Mouse (Mus musculus) liver, embryonic 11.5 days (tissue): Measurements from ENCODE around the gene Atp6v0a1. TPM values are rescaled to one million over a fixed set of nuclear protein-coding genes. Genes with fewer than 3 reads are reported as not detected.

Source experiments
- microRNA-seq: library from miRNA; unstranded; fragments of <30 nt; microRNA quantifications from one replicate; pipeline ENCODE4, GENCODE M21; 2017; ENCODE audit warnings: borderline number of aligned reads
- polyA plus RNA-seq: library from polyadenylated mRNA; unstranded; fragments of >200 nt; fragmentation: Nextera tagmentation; extraction: Ambion mirVana; gene quantifications from 2 replicates; pipeline ENCODE4 v1.2.1, GENCODE M21; 2014

Gene Atp6v0a1
- polyA plus RNA-seq, 1 experiment from 2014 or later, result 60.0 TPM

Small RNAs within 50 kb of the gene (microRNA-seq; reads per million reads assigned to microRNA genes)
- 2.1 reads per million for gene Mir6928

Other genes with a start within 250 kb of the Atp6v0a1 start
- gene Kcnh4, start 249.5 kb upstream of the Atp6v0a1 start, polyA plus RNA-seq, result not detected in 2 replicates
- gene Hcrt, start 246.5 kb upstream of the Atp6v0a1 start, polyA plus RNA-seq, result not detected in 2 replicates
- 3.1 and 3.8 TPM in 2 replicates for gene Ghdc, start 238.5 kb upstream of the Atp6v0a1 start, polyA plus RNA-seq
- 46.0 and 50.1 TPM in 2 replicates for gene Stat5b, start 158.7 kb upstream of the Atp6v0a1 start, polyA plus RNA-seq
- gene Stat5a, start 150.1 kb upstream of the Atp6v0a1 start, polyA plus RNA-seq, result 26.3 and 27.8 TPM in 2 replicates
- gene Stat3, start 69.9 kb upstream of the Atp6v0a1 start, polyA plus RNA-seq, result 52.9 and 57.3 TPM in 2 replicates
- gene Cavin1, start 38.6 kb upstream of the Atp6v0a1 start, polyA plus RNA-seq, result 22.6 and 23.3 TPM in 2 replicates
- 7.7 and 8.0 TPM in 2 replicates for gene Naglu, start 60.6 kb downstream of the Atp6v0a1 start, polyA plus RNA-seq
- 0.12 and 0.27 TPM in 2 replicates for gene Hsd17b1, start 69.0 kb downstream of the Atp6v0a1 start, polyA plus RNA-seq
- gene Coasy, start 73.1 kb downstream of the Atp6v0a1 start, polyA plus RNA-seq, result 43.3 and 45.8 TPM in 2 replicates
- 45.3 and 45.6 TPM in 2 replicates for gene Mlx, start 77.8 kb downstream of the Atp6v0a1 start, polyA plus RNA-seq
- 40.7 and 42.8 TPM in 2 replicates for gene Psmc3ip, start 86.0 kb downstream of the Atp6v0a1 start, polyA plus RNA-seq
- 11.5 and 12.2 TPM in 2 replicates for gene Retreg3, start 110.4 kb downstream of the Atp6v0a1 start, polyA plus RNA-seq
- gene Tubg1, start 110.5 kb downstream of the Atp6v0a1 start, polyA plus RNA-seq, result 82.3 and 85.3 TPM in 2 replicates
- gene Tubg2, start 146.5 kb downstream of the Atp6v0a1 start, polyA plus RNA-seq, result 1.3 and 1.8 TPM in 2 replicates
- gene Cntnap1, start 161.1 kb downstream of the Atp6v0a1 start, polyA plus RNA-seq, result 0.34 and 0.40 TPM in 2 replicates
- gene Plekhh3, start 161.9 kb downstream of the Atp6v0a1 start, polyA plus RNA-seq, result 3.4 and 3.8 TPM in 2 replicates
- gene Ccr10, start 166.0 kb downstream of the Atp6v0a1 start, polyA plus RNA-seq, result 0.10 TPM in 1 of 2 replicates, not detected in the other
- 11.8 and 12.4 TPM in 2 replicates for gene Ezh1, start 217.0 kb downstream of the Atp6v0a1 start, polyA plus RNA-seq
- 62.4 and 64.2 TPM in 2 replicates for gene Ramp2, start 236.6 kb downstream of the Atp6v0a1 start, polyA plus RNA-seq
- 158 and 163 TPM in 2 replicates for gene Vps25, start 244.3 kb downstream of the Atp6v0a1 start, polyA plus RNA-seq